Mouse (Mus musculus) urinary bladder, postnatal 36 days (tissue): ENCODE measurements at regions not wholly inside any gene's neighbourhood (a gene's known extent, or its start where the extent isn't known, plus 50 kb on each side); places are given as distances from the start of the nearest gene placed in this dataset.
"Not testable (repeated sequence)": the region's sequence is repeated elsewhere in the genome, so short reads cannot be mapped to it uniquely, and the experiment has no call there.

Experiments
- DNase-seq, 2 experiments: peaks; one replicate each; pipeline ENCODE4 v3.0.0; 2022; ENCODE audit warnings: low spot score in 2 of 2, mixed read lengths in 1 of 2

- DNase-seq: no peak
Measured at GRCm38 (mm10) chr1:154016516-154016915, 116.5 kb upstream of the Teddm2 start.

GRCm38 (mm10) chr1:154018241-154018640 lies 118.2 kb upstream of the Teddm2 start:
- no peak for DNase-seq

GRCm38 (mm10) chr1:154024301-154024700 lies 124.3 kb upstream of the Teddm2 start:
- DNase-seq: no peak

- no peak for DNase-seq
Measured at GRCm38 (mm10) chr1:154027303-154027702, 127.3 kb upstream of the Teddm2 start.

GRCm38 (mm10) chr1:154029826-154030225 lies 129.8 kb upstream of the Teddm2 start:
- DNase-seq: no peak

GRCm38 (mm10) chr1:154032669-154033099 lies 132.7 kb upstream of the Teddm2 start:
- peak; percentile 76 to 87 for DNase-seq

- DNase-seq: peak; percentile 81 to 90
Measured at GRCm38 (mm10) chr1:154033958-154034606, 134.1 kb upstream of the Teddm2 start.

GRCm38 (mm10) chr1:154036729-154037270 lies 136.8 kb upstream of the Teddm2 start:
- DNase-seq: no peak

- no peak for DNase-seq
Measured at GRCm38 (mm10) chr1:154038241-154038640, 138.2 kb upstream of the Teddm2 start.

GRCm38 (mm10) chr1:154040907-154041306 lies 140.9 kb upstream of the Teddm2 start:
- no peak for DNase-seq

- DNase-seq: no peak
Measured at GRCm38 (mm10) chr1:154042956-154043355, 142.9 kb upstream of the Teddm2 start.

- peak in 1 of 2 experiments; percentile 42 for DNase-seq
Measured at GRCm38 (mm10) chr1:154044712-154045111, 144.7 kb upstream of the Teddm2 start.

GRCm38 (mm10) chr1:154045951-154046350 lies 145.9 kb upstream of the Teddm2 start:
- DNase-seq: no peak

- no peak for DNase-seq
Measured at GRCm38 (mm10) chr1:154053641-154054040, 147.3 kb upstream of the Zfp648 start.

GRCm38 (mm10) chr1:154054874-154055273 lies 146.1 kb upstream of the Zfp648 start:
- no peak for DNase-seq

GRCm38 (mm10) chr1:154061397-154061796 lies 139.6 kb upstream of the Zfp648 start:
- not testable (repeated sequence) for DNase-seq

GRCm38 (mm10) chr1:154061851-154062250 lies 139.1 kb upstream of the Zfp648 start:
- no peak for DNase-seq

- peak in 1 of 2 experiments; percentile 53 for DNase-seq
Measured at GRCm38 (mm10) chr1:154062666-154063065, 138.3 kb upstream of the Zfp648 start.

GRCm38 (mm10) chr1:154064633-154065032 lies 136.4 kb upstream of the Zfp648 start:
- DNase-seq: no peak

- DNase-seq: peak in 1 of 2 experiments; percentile 73
Measured at GRCm38 (mm10) chr1:154065336-154066329, 135.4 kb upstream of the Zfp648 start.

- no peak for DNase-seq
Measured at GRCm38 (mm10) chr1:154067856-154068255, 133.1 kb upstream of the Zfp648 start.

- no peak for DNase-seq
Measured at GRCm38 (mm10) chr1:154074270-154074669, 126.7 kb upstream of the Zfp648 start.
